Mouse (Mus musculus) heart, postnatal 14 days (tissue): ENCODE measurements around the gene Olfr1238. TPM values are rescaled to one million over a fixed set of nuclear protein-coding genes. Genes with fewer than 3 reads are reported as not detected.

ENCODE experiments used
- DNase-seq, 2 experiments: peaks; one replicate each; pipeline ENCODE4 v3.0.0; 2021 to 2022
- intact Hi-C: fragments of 180-260 bp; cut with DNase I; formaldehyde crosslinking; loops from one replicate; pipeline ENCODE4 v1.15.1; 2025
- long read RNA-seq, 2 experiments: library from polyadenylated mRNA; stranded (forward); transcript quantifications; one replicate each; pipeline ENCODE4 v2.0.0; 2021
- total RNA-seq, 2 experiments: library from RNA; stranded (reverse); gene quantifications; 2 replicates each; pipeline ENCODE4 v1.2.3; 2021

The Olfr1238 gene
- total RNA-seq = not detected
- long read RNA-seq, experiment 1 = 0 reads
- long read RNA-seq, experiment 2 = 0 reads

DNA sequence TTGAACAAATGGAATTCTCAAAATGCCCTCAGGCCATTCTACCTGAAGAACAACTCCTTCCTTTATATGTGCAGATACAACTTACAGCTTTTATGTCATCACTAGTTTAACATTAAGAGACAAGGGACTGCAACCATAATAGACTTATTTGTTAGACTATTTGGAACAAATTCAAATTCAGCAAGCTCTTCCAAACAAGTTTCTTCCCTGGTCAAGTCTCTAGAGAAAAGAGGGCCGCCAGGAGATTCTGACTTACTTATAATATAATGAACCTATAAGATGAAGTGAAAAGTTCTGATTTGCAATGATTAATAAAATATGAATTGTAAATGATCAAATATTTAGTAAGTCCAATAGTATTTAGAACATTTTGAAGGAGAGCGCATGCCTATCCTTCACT is at the start of gene Olfr1238:
Gene Olfr1238, minus strand, starts transcription at position 101 of the 400 bp plus-strand sequence.
- intact Hi-C loops = no loop called here
- DNase-seq = no peak

DNA sequence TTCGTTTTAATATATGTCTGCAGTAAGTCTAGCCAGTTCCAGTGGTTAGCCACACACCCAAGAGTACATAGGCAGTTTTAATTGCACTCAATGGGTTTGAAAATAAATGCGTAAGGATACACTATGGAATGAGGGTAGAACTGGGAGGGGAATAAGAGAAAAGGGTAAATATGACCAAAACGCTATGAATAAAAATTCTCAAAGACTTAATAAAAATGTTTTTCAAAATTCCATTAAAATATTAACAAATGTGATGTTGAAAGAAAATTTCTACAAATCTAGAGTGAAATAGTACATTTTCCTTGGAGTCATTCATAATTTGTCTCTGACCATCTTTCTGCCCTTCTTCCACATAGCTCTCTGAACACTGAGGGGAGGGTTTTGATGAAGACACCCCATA is 33.4 kb upstream of the Olfr1238 start, which contains the start of gene Olfr1240:
Gene Olfr1240, minus strand, starts transcription at position 101 of the 400 bp plus-strand sequence.
- intact Hi-C loops = no loop called here
- no peak for DNase-seq

DNA sequence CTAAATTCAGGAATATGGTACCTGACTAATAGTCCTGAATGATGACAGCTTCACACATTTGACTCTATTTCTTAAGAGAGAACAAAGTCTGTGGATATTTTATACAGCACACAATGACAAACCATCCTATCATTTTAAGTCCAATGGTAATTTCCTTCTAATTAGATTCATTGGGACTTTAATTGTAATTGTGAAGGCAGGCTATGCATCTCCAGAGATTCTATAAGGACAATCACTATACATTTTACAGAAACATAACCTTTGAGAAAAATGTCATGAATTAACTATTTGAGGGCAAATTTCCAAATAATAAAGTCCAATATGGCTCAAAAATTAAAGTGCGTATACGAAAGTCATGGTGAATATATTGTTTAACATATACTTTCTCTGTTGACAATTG is 10.8 kb upstream of the Olfr1238 start, which contains the start of gene Olfr1239:
Gene Olfr1239, minus strand, starts transcription at position 101 of the 400 bp plus-strand sequence.
- no peak for DNase-seq
- intact Hi-C loops = no loop called here

DNA sequence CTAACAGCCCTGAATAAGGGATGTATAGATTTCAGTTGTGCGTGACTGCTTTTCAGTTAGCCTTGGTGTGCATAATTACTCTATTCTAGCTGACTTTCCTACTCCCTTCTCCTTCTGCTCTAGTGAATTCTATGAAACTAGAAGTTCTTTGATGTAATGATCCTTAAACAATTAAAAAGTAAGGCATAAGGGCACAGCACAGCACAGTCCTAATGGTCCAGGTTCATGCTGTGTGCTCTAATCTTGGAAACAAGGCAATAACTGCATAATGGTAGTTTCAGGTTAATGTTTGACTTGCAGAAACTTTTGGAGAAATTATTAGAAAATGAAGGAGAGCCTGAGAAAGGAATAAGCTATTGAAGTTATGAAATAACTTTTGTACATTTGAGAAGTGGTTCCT is 5.1 kb upstream of the Olfr1238 start:
- DNase-seq = no peak
- intact Hi-C loops = no loop called here

DNA sequence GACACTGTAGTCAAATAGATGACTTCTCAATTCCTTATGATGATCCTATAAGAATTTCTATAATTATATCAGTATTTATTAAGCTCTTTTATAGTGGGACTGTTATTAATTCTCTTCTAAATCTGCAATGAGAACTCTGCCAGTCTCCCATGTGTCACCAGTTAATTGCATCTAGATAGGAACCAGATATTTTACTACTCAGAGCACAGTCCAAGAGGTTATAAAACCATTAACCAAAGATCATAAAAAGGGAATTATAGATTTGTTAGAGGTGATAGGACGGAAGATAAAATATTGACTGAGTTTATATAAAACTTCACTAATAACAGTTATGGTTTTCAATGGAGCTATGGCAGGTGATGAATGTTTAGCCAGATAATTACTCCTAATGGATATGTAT is 8.6 kb downstream of the Olfr1238 start:
- DNase-seq = no peak

DNA sequence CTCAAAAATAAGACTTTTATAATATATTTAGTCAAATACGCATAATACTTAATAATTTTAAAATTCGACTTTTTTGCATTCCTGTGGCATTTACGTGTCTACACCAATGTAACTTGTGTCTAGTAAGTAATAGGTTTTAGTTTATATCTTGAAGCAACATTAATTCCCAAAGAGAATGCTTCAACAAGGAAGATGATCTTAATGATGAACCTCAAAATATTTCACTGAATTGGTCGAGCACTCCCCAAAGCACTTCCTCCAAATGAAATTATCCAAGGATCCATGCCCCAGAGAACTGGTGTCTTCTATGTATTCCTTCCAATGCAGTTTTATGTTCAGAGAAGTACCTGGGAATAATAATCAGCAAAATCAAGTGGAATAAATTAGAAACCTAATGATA is 44.7 kb downstream of the Olfr1238 start, which contains the start of gene Olfr1234:
Gene Olfr1234, minus strand, starts transcription at position 101 of the 400 bp plus-strand sequence.
- intact Hi-C loops = no loop called here
- no peak for DNase-seq

More for the DNA sequence above, 8.6 kb downstream of the Olfr1238 start:
- intact Hi-C loops = no loop called here

Other genes starting within 250 kb of the Olfr1238 start
- not detected for gene Olfr1224-ps1, start 245.6 kb downstream of the Olfr1238 start, total RNA-seq
- not detected for gene Olfr1225, start 235.0 kb downstream of the Olfr1238 start, total RNA-seq
- gene Olfr1226, start 209.6 kb downstream of the Olfr1238 start, total RNA-seq = not detected
- not detected for gene Olfr1228, start 155.6 kb downstream of the Olfr1238 start, total RNA-seq
- not detected for gene Olfr1229, start 121.7 kb downstream of the Olfr1238 start, total RNA-seq
- not detected for gene Olfr1230, start 112.4 kb downstream of the Olfr1238 start, total RNA-seq
- not detected for gene Olfr1231, start 102.6 kb downstream of the Olfr1238 start, total RNA-seq
- gene Olfr1232, start 80.0 kb downstream of the Olfr1238 start, total RNA-seq = not detected
- not detected for gene Olfr1233, start 67.3 kb downstream of the Olfr1238 start, total RNA-seq
- not detected for gene Olfr1234, start 44.8 kb downstream of the Olfr1238 start, total RNA-seq
- gene Olfr1239, start 10.7 kb upstream of the Olfr1238 start, total RNA-seq = not detected
- gene Olfr1240, start 33.3 kb upstream of the Olfr1238 start, total RNA-seq = not detected
- not detected for gene Olfr1241, start 77.5 kb upstream of the Olfr1238 start, total RNA-seq
- not detected for gene Olfr1242, start 88.7 kb upstream of the Olfr1238 start, total RNA-seq
- gene Olfr1243, start 121.8 kb upstream of the Olfr1238 start, total RNA-seq = not detected
- not detected for gene Olfr1245, start 168.8 kb upstream of the Olfr1238 start, total RNA-seq
- not detected for gene Olfr1246, start 183.5 kb upstream of the Olfr1238 start, total RNA-seq
- gene Olfr1247, start 204.5 kb upstream of the Olfr1238 start, total RNA-seq = not detected
- gene Olfr1248, start 208.6 kb upstream of the Olfr1238 start, total RNA-seq = not detected
- gene Olfr1249, start 225.3 kb upstream of the Olfr1238 start, total RNA-seq = not detected